Mouse (Mus musculus) liver, embryonic 16.5 days (tissue): ENCODE results near the gene Nog. TPM values are rescaled to one million over a fixed set of nuclear protein-coding genes. Genes with fewer than 3 reads are reported as not detected.

Source experiments
- polyA plus RNA-seq: library from polyadenylated mRNA; unstranded; fragments of >200 nt; fragmentation: Nextera tagmentation; extraction: Ambion mirVana; gene quantifications from 2 replicates; pipeline ENCODE4 v1.2.1, GENCODE M21; 2015

The Nog gene
- polyA plus RNA-seq, 1 experiment from 2014 or later: not detected

Other genes starting within 250 kb of the Nog start
- gene Dgke, start 235.5 kb downstream of the Nog start, polyA plus RNA-seq: 0.47 and 0.68 TPM in 2 replicates
- 0.18 and 0.32 TPM in 2 replicates for gene Gm525, start 228.5 kb downstream of the Nog start, polyA plus RNA-seq